Mouse (Mus musculus): Measurements from ENCODE around the gene Mgat4d. TPM values are rescaled to one million over a fixed set of nuclear protein-coding genes. Genes with fewer than 3 reads are reported as not detected.

Mgat4d gene
- polyA plus RNA-seq, 1 experiment from 2014 or later = not detected

DNA sequence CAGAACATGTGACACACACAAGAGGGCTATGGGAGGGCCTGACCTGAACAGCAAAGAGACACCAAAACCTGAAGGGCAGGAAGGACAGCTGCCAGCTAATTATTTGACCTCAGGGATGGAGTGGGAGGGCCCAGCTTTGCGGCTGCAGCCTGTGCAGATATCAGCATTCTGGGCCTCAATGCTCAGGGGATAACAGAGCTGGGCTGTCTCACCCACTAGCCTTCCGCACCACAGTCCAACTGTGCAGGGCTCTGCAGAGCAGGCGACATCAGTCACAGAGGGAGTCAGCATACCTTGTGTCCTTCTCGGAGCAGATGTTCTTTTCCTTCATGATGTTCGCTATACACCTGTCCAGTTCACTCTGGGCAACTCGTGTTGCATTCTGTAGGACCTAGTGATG, 25.9 kb upstream of the Mgat4d start:
- Histone ChIP-seq H3K4me3 (ENCODE audit: low read depth, low read length) (no peak overlapping the region), H3K4me1 (ENCODE audit: insufficient read depth, low read depth, low read length) (no peaks in the 10 kb centered on the region), H3K27ac (ENCODE audit: low read length) (no peak overlapping the region), H3K36me3 (ENCODE audit: insufficient read depth, low read length) (peaks cover 18% of the 10 kb centered on the region; the same call in 1 of the 2 replicates), H3K4me2 (replicated peaks; ENCODE audit: low read depth, low read length) (no peak overlapping the region), H3K9ac (replicated peaks; ENCODE audit: low read depth) (no peak overlapping the region), H3K27me3 (replicated peaks; ENCODE audit: insufficient read depth, low read length) (no peaks in the 10 kb centered on the region), H3K9me3 (ENCODE audit: low read length) (no peaks in the 10 kb centered on the region)
- DNase-seq (ENCODE audit: low spot score) (no peak), ATAC-seq (no peak)
- no peak for TF ChIP-seq CTCF (IDR thresholded peaks at IDR 0.05)
- 89% methylated on average over 6 of the region's 6 CpGs for WGBS

- H3K27me3 ChIP-seq (replicated peaks; ENCODE audit: insufficient read depth, low read length) = no peaks in the 10 kb centered on the region
- H3K36me3 ChIP-seq (ENCODE audit: insufficient read depth, low read length) = peaks cover 18% of the 10 kb centered on the region; the same call in 1 of the 2 replicates
- TF ChIP-seq EP300 (IDR thresholded peaks at IDR 0.05) (no peak), CTCF (IDR thresholded peaks at IDR 0.05) (peak; percentile 36)
- H3K4me1 ChIP-seq (ENCODE audit: insufficient read depth, low read depth, low read length) = no peaks in the 10 kb centered on the region
- H3K9me3 ChIP-seq (ENCODE audit: low read length) = no peaks in the 10 kb centered on the region
- WGBS = 74% methylated on average over 2 of the region's 2 CpGs
- no peak for ATAC-seq
- no peak overlapping the region for H3K27ac ChIP-seq (ENCODE audit: low read length)
- no peak overlapping the region for H3K9ac ChIP-seq (replicated peaks; ENCODE audit: low read depth)
- no peak overlapping the region for H3K4me3 ChIP-seq (ENCODE audit: low read depth, low read length)
- no peak overlapping the region for H3K4me2 ChIP-seq (replicated peaks; ENCODE audit: low read depth, low read length)
- DNase-seq (ENCODE audit: low spot score) = no peak
These were observed 25.2 kb upstream of the Mgat4d start for GRCm38 (mm10) chr8:83323056-83323455.

- 88% methylated on average over 5 of the region's 5 CpGs for WGBS
- H3K27ac ChIP-seq (ENCODE audit: low read length) = no peak overlapping the region
- H3K4me2 ChIP-seq (replicated peaks; ENCODE audit: low read depth, low read length) = no peak overlapping the region
- H3K27me3 ChIP-seq (replicated peaks; ENCODE audit: insufficient read depth, low read length) = no peaks in the 10 kb centered on the region
- no peaks in the 10 kb centered on the region for H3K4me1 ChIP-seq (ENCODE audit: insufficient read depth, low read depth, low read length)
- H3K9ac ChIP-seq (replicated peaks; ENCODE audit: low read depth) = no peak overlapping the region
- H3K9me3 ChIP-seq (ENCODE audit: low read length) = no peaks in the 10 kb centered on the region
- no peak for DNase-seq (ENCODE audit: low spot score)
- no peak overlapping the region for H3K4me3 ChIP-seq (ENCODE audit: low read depth, low read length)
- H3K36me3 ChIP-seq (ENCODE audit: insufficient read depth, low read length) = no peaks in the 10 kb centered on the region
- ATAC-seq = no peak
- TF ChIP-seq CTCF (IDR thresholded peaks at IDR 0.05) (no peak), EP300 (IDR thresholded peaks at IDR 0.05) (no peak)
These were observed 20.4 kb upstream of the Mgat4d start for GRCm38 (mm10) chr8:83327889-83328288.

GRCm38 (mm10) chr8:83331567-83331898, 16.7 kb upstream of the Mgat4d start:
- no peaks in the 10 kb centered on the region for H3K36me3 ChIP-seq (ENCODE audit: insufficient read depth, low read length)
- WGBS = 10% methylated on average over 7 of the region's 7 CpGs
- H3K9me3 ChIP-seq (ENCODE audit: low read length) = no peaks in the 10 kb centered on the region
- no peaks in the 10 kb centered on the region for H3K4me1 ChIP-seq (ENCODE audit: insufficient read depth, low read depth, low read length)
- H3K27me3 ChIP-seq (replicated peaks; ENCODE audit: insufficient read depth, low read length) = no peaks in the 10 kb centered on the region
- peak; percentile 45 for DNase-seq (ENCODE audit: low spot score)
- peak overlapping the region; percentile 96 for H3K4me3 ChIP-seq (ENCODE audit: low read depth, low read length)
- ATAC-seq = no peak
- H3K27ac ChIP-seq (ENCODE audit: low read length) = no peak overlapping the region
- TF ChIP-seq EP300 (IDR thresholded peaks at IDR 0.05) = no peak
- H3K4me2 ChIP-seq (replicated peaks; ENCODE audit: low read depth, low read length) = peak overlapping the region; percentile 94
- peak overlapping the region; percentile 69 for H3K9ac ChIP-seq (replicated peaks; ENCODE audit: low read depth)

DNA sequence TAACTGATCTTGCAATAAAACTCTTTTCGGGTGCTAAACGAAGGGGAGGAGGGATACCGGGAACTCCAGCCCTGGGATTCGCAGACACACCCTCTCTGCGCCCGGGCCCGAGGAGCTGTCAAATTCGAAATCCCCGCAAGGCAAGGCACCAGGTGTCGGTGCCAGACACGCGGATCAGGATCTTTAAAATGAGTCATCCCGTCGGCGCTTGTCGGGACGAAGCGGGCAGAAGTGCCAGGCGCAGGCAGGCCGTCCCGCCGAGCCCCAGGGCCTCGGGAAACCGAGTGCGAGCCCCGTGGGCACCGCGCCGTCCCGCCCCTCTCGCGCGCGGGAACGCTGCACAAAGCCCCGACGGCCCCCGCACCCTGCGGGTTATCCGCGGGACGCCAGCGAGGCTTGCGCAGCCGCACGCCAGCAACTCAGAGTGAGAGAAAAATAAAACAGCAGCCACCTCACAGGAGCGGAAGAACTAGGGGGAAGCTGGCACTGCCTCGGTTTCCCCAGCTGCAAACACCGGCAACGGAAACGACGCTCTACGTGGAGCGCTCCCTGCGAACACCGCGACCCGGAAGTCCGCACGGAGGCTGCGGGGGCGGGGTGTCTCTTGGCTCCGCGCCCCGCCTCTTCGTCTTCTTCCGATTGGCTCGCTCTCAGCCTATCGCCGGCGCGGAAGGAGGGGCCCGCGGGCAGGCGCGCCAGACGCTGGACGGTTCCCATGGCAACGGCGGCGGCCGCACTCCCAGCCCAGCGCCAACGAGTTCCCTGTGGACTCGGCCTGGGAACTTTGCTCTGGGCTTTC, 16.2 kb upstream of the Mgat4d start, which contains the start of gene Elmod2:
TSS of gene Elmod2 (minus strand) at position 588 of the 799 bp plus-strand sequence.
- no peaks in the 10 kb centered on the region for H3K9me3 ChIP-seq (ENCODE audit: low read length)
- no peak for TF ChIP-seq EP300 (IDR thresholded peaks at IDR 0.05)
- H3K4me3 ChIP-seq (ENCODE audit: low read depth, low read length) = peak within 1 kb of the TSS; percentile 96
- no peaks in the 10 kb centered on the region for H3K36me3 ChIP-seq (ENCODE audit: insufficient read depth, low read length)
- H3K9ac ChIP-seq (replicated peaks; ENCODE audit: low read depth) = peak within 1 kb of the TSS; percentile 69
- no peaks in the 10 kb centered on the region for H3K27me3 ChIP-seq (replicated peaks; ENCODE audit: insufficient read depth, low read length)
- DNase-seq (ENCODE audit: low spot score) = peak; percentile 99
- peak; percentile 99 for ATAC-seq
- peak within 1 kb of the TSS; percentile 43; the same call in 1 of the 2 replicates for H3K27ac ChIP-seq (ENCODE audit: low read length)
- peak within 1 kb of the TSS; percentile 94 for H3K4me2 ChIP-seq (replicated peaks; ENCODE audit: low read depth, low read length)
- H3K4me1 ChIP-seq (ENCODE audit: insufficient read depth, low read depth, low read length) = no peaks in the 10 kb centered on the region
- WGBS = under 1% methylated on average over 76 of the region's 85 CpGs

- Histone ChIP-seq H3K36me3 (ENCODE audit: insufficient read depth, low read length) (no peaks in the 10 kb centered on the region), H3K9me3 (ENCODE audit: low read length) (no peaks in the 10 kb centered on the region), H3K4me1 (ENCODE audit: insufficient read depth, low read depth, low read length) (no peaks in the 10 kb centered on the region), H3K4me3 (ENCODE audit: low read depth, low read length) (peak overlapping the region; percentile 96), H3K9ac (replicated peaks; ENCODE audit: low read depth) (no peak overlapping the region; the same call in 1 of the 2 replicates), H3K4me2 (replicated peaks; ENCODE audit: low read depth, low read length) (peak overlapping the region; percentile 94), H3K27me3 (replicated peaks; ENCODE audit: insufficient read depth, low read length) (no peaks in the 10 kb centered on the region), H3K27ac (ENCODE audit: low read length) (no peak overlapping the region)
- DNase-seq (ENCODE audit: low spot score) (no peak), ATAC-seq (no peak)
- 14% methylated on average over 7 of the region's 7 CpGs for WGBS
- peak; percentile 33; the same call in 1 of the 2 replicates for TF ChIP-seq EP300 (IDR thresholded peaks at IDR 0.05)
- TF ChIP-seq CTCF (IDR thresholded peaks at IDR 0.05) = no peak
These were observed 15.4 kb upstream of the Mgat4d start for GRCm38 (mm10) chr8:83332864-83333263.

Data from lung, postnatal 0 days (tissue).